Mouse (Mus musculus) liver, embryonic 15.5 days (tissue): Measurements from ENCODE around the gene Itgb4. TPM values are rescaled to one million over a fixed set of nuclear protein-coding genes. Genes with fewer than 3 reads are reported as not detected.
A peak's percentile ranks its signal among the peaks of the same experiment; 100 is the strongest.
"Not testable (repeated sequence)": the region's sequence is repeated elsewhere in the genome, so short reads cannot be mapped to it uniquely, and the experiment has no call there.

Experiments
- ATAC-seq: fragments of 200-750 bp; cut with Nextera tagmentation; 2 replicates; pipeline ENCODE4 v1.8.0; 2017; ENCODE audit warnings: moderate number of reproducible peaks, mild to moderate bottlenecking, moderate library complexity; ENCODE audit not compliant: insufficient read depth
- H3K27ac ChIP-seq: fragments of 300-500 bp; sonication (generic); replicated peaks from 2 replicates; pipeline ENCODE4 v1.5.1; 2015; ENCODE audit warnings: mild to moderate bottlenecking, inconsistent platforms
- H3K27me3 ChIP-seq: fragments of 300-500 bp; sonication (generic); 2 replicates; pipeline ENCODE4 v1.6.1; 2015; ENCODE audit warnings: mild to moderate bottlenecking, inconsistent platforms
- H3K36me3 ChIP-seq: fragments of 300-500 bp; sonication (generic); replicated peaks from 2 replicates; pipeline ENCODE4 v1.6.1; 2015; ENCODE audit warnings: moderate library complexity, mild to moderate bottlenecking, inconsistent platforms
- H3K4me1 ChIP-seq: fragments of 300-500 bp; sonication (generic); replicated peaks from 2 replicates; pipeline ENCODE4 v1.6.1; 2015; ENCODE audit warnings: inconsistent platforms
- H3K4me2 ChIP-seq: fragments of 300-500 bp; sonication (generic); 2 replicates; pipeline ENCODE4 v1.6.1; 2015; ENCODE audit warnings: moderate library complexity, mild to moderate bottlenecking, inconsistent platforms
- H3K4me3 ChIP-seq: fragments of 300-500 bp; sonication (generic); replicated peaks from 2 replicates; pipeline ENCODE4 v1.5.1; 2015; ENCODE audit warnings: mild to moderate bottlenecking, inconsistent platforms
- H3K9ac ChIP-seq: fragments of 300-500 bp; sonication (generic); 2 replicates; pipeline ENCODE4 v1.6.1; 2015; ENCODE audit warnings: moderate library complexity, mild to moderate bottlenecking, inconsistent platforms
- H3K9me3 ChIP-seq: fragments of 300-500 bp; sonication (generic); replicated peaks from 2 replicates; pipeline ENCODE4 v1.6.1; 2016; ENCODE audit warnings: inconsistent platforms
- WGBS: fragments of 180-500 bp; shearing (Covaris S2); methylation state at CpG from one replicate; pipeline ENCODE4 v1.1.7; 2015; ENCODE audit warnings: mixed read lengths; ENCODE audit not compliant: insufficient replicate concordance; 5-methylcytosine and 5-hydroxymethylcytosine counted together
- polyA plus RNA-seq: library from polyadenylated mRNA; unstranded; fragments of >200 nt; fragmentation: Nextera tagmentation; extraction: Ambion mirVana; gene quantifications from 2 replicates; pipeline ENCODE4 v1.2.1, GENCODE M21; 2015

Gene Itgb4
- polyA plus RNA-seq, 1 experiment from 2014 or later: 0.18 TPM

DNA sequence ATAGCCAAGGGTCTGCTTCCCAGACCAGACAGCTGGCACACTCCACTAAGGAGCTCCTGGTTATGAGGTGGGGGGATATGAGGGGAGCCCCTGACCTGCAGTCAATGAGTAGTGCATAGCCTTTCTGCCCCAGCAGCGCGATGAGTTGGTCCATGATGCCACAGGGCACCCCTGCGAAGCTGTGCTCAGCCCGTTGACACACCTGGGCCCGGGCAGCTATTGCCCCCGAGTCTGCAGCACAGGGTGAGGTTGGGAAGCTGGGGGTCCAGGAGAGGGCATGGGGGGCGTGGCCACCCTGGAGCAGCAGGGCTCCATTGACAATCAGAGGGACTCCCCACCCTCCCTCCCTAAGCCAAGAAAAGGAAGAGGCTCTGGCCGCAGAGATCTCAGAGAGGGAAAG lies 35.6 kb downstream of the Itgb4 start:
- Histone ChIP-seq H3K9me3 (no peaks in the 10 kb centered on the region), H3K4me3 (no peak overlapping the region), H3K36me3 (peaks cover 27% of the 10 kb centered on the region), H3K27ac (no peak overlapping the region), H3K4me2 (no peak overlapping the region), H3K4me1 (peaks cover 54% of the 10 kb centered on the region), H3K9ac (no peak overlapping the region), H3K27me3 (peaks cover 27% of the 10 kb centered on the region)
- 81% methylated on average over 8 of the region's 8 CpGs for WGBS
- no peak for ATAC-seq

DNA sequence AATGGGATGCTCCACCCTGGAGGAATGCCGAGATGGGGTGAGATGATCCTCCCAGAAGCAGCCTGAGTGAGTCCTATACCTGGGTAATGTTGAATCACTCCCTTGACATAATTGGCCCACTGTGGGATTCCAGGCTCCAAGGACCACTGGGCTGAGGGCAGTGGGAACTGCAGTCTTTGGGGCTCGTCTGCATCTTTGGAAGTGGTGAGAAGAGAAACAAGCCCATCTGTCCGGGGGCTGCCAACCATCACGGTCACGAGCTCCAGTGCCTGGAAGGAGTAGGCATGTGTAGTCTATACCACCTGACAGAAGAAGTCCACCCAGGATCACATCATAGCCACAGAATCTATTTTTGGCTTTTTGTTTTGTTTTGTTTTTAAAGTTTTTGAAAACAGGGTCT lies 36.4 kb downstream of the Itgb4 start:
- Histone ChIP-seq H3K27ac (0 out of 2 replicates have a peak overlapping the region, but pooled peaks have one; percentile 81), H3K4me2 (no peak overlapping the region; the same call in 1 of the 2 replicates), H3K4me3 (no peak overlapping the region), H3K9ac (no peak overlapping the region), H3K36me3 (peaks cover 27% of the 10 kb centered on the region), H3K9me3 (no peaks in the 10 kb centered on the region), H3K27me3 (peaks cover 29% of the 10 kb centered on the region), H3K4me1 (peaks cover 48% of the 10 kb centered on the region)
- WGBS: 78% methylated on average over 5 of the region's 5 CpGs
- no peak for ATAC-seq

DNA sequence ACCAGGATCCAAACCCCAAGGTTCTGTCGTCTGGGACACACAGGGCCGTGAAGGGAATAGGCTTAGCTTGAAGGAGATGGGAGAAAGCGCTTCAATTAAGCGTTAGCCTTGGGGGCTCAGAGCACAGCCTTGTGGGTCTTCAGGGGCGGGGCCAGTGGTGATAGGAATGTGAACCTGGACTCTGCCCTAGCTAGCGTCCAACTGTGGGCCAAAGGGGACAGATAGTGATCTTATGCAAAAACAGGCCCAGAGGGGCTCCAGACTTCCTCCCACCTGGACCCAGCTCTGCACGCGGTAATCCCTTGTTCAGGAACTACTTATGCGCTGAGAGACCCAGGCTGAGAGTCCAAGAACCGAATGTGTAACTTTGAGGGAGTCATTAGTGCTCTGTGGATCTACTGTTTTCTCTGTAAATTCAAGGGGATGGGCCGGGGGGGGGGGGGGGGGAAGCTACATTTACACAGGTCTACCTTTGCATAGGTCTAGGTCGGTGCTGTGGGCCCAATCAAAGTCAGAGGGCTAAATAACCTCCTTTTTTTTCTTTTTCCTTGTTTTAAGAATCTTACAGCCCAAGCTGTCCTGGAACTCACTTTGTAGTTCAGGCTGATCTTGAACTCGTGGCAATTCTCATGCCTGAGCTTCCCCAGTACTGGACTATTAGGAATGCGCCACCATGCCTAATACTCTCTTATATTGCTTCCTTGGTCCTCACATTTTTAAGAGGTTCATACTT lies 37.2 kb downstream of the Itgb4 start:
- WGBS: 22% methylated on average over 14 of the region's 14 CpGs
- ATAC-seq: 0 out of 2 replicates have a peak, but pooled peaks have one; percentile 11
- peaks cover 41% of the 10 kb centered on the region for H3K4me1 ChIP-seq

DNA sequence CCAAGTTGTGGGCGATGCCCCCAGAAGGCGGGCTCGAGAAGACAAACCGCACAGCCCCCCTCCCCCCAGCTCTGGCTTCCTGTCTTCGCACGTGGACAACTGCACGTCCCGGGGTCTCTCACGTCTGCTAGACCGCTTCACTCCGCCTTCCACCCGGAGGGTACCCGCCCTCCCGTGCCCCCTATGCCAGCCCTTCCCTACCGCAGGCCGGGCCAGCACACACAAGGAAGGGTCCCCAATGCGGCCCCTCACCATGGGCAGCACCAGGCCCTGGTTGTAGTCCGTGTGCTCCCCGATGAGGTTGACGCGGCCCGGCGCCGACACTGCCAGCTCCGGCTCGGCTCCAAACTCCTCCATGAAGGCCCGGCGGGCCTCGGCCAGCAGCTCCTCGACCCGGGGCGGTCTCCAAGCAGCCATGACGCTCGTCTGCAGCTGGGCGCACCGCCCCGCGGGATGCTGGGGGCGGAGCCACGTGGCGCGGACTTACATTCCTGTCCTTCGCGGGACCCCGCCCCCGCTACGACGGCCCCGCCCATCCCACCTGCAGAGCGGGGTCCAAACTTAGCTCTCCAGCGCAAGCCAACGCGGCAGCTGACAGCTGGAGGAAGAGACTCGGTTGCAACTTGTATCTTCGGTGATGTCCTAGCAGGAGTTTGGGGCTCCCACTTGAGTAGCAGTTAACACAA lies 37.9 kb downstream of the Itgb4 start, which contains the start of gene Galk1:
Gene Galk1, minus strand, starts transcription at position 458 of the 686 bp plus-strand sequence.
- peak; percentile 83 for ATAC-seq
- Histone ChIP-seq H3K9me3 (no peaks in the 10 kb centered on the region), H3K4me2 (peak within 1 kb of the TSS; percentile 91), H3K27ac (peak within 1 kb of the TSS; percentile 81), H3K27me3 (peaks cover 33% of the 10 kb centered on the region), H3K36me3 (peaks cover 27% of the 10 kb centered on the region), H3K9ac (peak within 1 kb of the TSS; percentile 73), H3K4me1 (peaks cover 40% of the 10 kb centered on the region), H3K4me3 (peak within 1 kb of the TSS; percentile 66)
- under 1% methylated on average over 55 of the region's 55 CpGs for WGBS

More for the DNA sequence above, 37.2 kb downstream of the Itgb4 start:
- peak overlapping the region; percentile 73 for H3K9ac ChIP-seq
- H3K27ac ChIP-seq: peak overlapping the region; percentile 81
- no peaks in the 10 kb centered on the region for H3K9me3 ChIP-seq
- peak overlapping the region; percentile 66 for H3K4me3 ChIP-seq
- H3K4me2 ChIP-seq: peak overlapping the region; percentile 91
- H3K36me3 ChIP-seq: peaks cover 27% of the 10 kb centered on the region
- H3K27me3 ChIP-seq: peaks cover 33% of the 10 kb centered on the region

DNA sequence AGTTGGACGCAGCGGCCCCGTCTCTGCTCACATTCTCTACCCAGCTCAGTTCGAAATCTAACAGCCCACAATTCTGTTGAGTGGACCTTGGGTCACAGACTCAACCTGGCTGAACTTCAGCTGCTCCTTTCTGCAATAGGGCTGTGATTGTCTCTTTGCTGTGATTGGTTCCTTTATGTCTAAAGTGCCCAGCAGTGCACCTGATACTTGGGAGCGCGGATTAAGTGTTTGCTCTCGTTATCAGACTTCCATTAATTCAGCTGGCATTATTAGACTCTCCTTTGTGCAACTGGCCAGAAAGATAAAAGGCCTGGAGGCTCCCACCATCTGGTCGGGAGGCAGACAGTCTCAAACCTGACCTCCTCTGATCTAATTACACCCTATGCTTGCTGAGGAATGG lies 40.3 kb downstream of the Itgb4 start:
- ATAC-seq: no peak
- peaks cover 8% of the 10 kb centered on the region; the same call in 1 of the 2 replicates for H3K36me3 ChIP-seq
- H3K27me3 ChIP-seq: peaks cover 33% of the 10 kb centered on the region
- no peak overlapping the region for H3K4me2 ChIP-seq
- 43% methylated on average over 8 of the region's 8 CpGs for WGBS
- H3K27ac ChIP-seq: no peak overlapping the region
- H3K9ac ChIP-seq: no peak overlapping the region
- no peak overlapping the region for H3K4me3 ChIP-seq
- H3K4me1 ChIP-seq: peaks cover 45% of the 10 kb centered on the region
- no peaks in the 10 kb centered on the region for H3K9me3 ChIP-seq

DNA sequence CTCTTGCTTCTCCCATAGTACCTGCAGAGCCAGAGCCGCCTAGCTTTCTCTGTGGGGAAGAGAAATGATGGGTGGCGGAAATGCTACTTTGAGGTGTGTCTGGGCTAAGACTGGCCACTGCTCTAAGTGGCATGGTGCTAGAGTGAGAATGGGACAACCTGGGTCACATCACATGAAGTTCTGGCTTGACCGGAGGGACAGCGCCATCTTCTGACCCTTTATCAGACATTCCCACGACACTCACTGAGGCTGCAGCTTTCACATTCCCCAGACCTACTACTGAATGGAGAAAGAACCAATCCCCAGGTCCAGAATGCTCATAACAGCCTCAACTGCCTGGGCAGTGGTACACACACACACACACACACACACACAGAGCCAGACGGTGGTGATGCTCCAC lies 43.6 kb downstream of the Itgb4 start:
- no peak overlapping the region for H3K4me3 ChIP-seq
- no peak overlapping the region for H3K27ac ChIP-seq
- 25% methylated on average over 6 of the region's 6 CpGs for WGBS
- peaks cover 21% of the 10 kb centered on the region for H3K36me3 ChIP-seq
- no peaks in the 10 kb centered on the region for H3K9me3 ChIP-seq
- H3K27me3 ChIP-seq: peaks cover 23% of the 10 kb centered on the region
- peaks cover 30% of the 10 kb centered on the region for H3K4me1 ChIP-seq
- H3K4me2 ChIP-seq: no peak overlapping the region
- ATAC-seq: no peak
- no peak overlapping the region for H3K9ac ChIP-seq

DNA sequence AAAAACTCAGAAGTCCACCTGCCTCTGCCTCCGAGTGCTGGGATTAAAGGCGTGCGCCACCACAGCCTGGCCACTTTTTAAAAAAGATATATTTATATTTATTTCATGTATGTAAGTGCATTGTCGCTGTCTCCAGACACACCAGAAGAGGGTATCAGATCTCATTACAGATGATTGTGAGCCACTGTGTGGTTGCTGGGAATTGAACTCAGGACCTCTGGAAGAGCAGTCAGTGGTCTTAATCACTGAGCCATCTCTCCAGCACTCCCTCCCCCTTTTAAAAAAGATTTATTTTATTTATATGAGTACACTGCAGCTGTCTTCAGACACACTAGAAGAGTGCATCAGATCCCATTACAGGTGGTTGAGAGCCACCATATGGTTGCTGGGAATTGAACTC lies 44.4 kb downstream of the Itgb4 start:
- peaks cover 26% of the 10 kb centered on the region for H3K4me1 ChIP-seq
- not testable (repeated sequence) for H3K27ac ChIP-seq, H3K9me3 ChIP-seq, ATAC-seq, H3K4me2 ChIP-seq, H3K4me3 ChIP-seq, H3K9ac ChIP-seq
- WGBS: 87% methylated on average over 4 of the region's 4 CpGs
- H3K27me3 ChIP-seq: peaks cover 18% of the 10 kb centered on the region
- H3K36me3 ChIP-seq: peaks cover 25% of the 10 kb centered on the region

DNA sequence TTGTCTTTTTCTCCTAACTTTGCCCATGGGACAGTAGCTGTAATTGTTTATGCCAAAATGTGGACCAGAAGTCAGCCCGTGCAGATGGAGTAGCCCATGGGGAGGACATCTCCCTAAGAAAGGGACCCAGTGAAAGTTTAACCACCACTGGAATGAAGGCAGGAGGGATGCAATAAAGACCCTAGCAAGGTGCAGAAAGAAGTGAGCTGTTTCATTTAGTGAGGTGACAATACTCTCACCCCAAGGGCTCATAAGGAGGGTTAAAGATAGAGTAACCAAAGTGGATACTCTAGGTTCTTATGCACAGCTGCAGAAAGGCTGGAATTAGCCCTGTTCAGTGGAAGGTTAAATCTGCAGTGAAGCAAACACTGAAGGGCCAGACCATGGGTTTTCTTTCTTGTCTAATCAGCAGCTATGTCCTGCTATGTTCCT lies 44.9 kb downstream of the Itgb4 start:
- H3K4me2 ChIP-seq: no peak overlapping the region
- no peaks in the 10 kb centered on the region for H3K9me3 ChIP-seq
- no peak for ATAC-seq
- H3K9ac ChIP-seq: no peak overlapping the region
- WGBS: 73% methylated on average over 1 of the region's 1 CpGs
- no peak overlapping the region for H3K4me3 ChIP-seq
- no peak overlapping the region for H3K27ac ChIP-seq
- peaks cover 25% of the 10 kb centered on the region for H3K36me3 ChIP-seq
- H3K4me1 ChIP-seq: peaks cover 26% of the 10 kb centered on the region
- H3K27me3 ChIP-seq: peaks cover 14% of the 10 kb centered on the region

DNA sequence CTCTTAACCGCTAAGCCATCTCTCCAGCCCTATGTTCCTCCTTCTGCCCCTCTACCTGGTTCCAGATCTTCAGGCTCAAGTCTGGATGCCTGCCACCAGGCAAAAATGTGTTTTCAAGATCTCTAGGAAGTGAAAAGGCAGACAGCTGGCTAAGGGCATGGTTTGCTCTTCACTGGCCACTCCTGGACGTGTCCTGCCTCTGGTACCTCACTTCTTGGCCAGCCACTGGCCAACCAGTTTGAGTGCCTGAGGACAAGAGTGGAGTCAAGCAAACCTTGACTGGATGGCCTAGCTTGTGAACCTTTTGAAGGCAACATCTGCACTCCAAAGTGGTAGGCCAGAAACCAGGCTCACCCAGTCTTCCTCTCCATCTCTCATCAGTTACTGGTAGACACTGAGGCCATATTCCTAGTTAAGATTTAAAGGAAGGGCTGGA lies 45.5 kb downstream of the Itgb4 start:
- ATAC-seq: no peak
- 0 out of 2 replicates have a peak overlapping the region, but pooled peaks have one; percentile 2 for H3K27ac ChIP-seq
- 90% methylated on average over 2 of the region's 2 CpGs for WGBS

DNA sequence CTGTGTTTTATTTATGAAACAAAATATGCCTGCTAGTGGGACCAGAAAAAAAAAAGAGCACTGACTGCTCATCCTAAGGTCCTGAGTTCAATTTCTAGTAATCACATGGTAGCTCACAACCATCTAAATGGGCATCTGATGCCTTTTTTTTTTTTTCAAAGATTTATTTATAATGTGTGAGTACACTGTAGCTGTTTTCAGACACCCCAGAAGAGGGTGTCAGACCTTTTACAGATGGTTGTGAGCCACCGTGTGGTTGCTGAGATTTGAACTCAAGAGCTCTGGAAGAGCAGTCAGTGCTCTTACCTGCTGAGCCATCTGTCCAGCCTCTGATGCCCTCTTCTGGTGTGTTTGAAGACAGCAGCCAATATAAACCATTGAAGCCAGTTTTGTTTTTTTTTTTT lies 46.0 kb downstream of the Itgb4 start:
- peaks cover 25% of the 10 kb centered on the region for H3K36me3 ChIP-seq
- ATAC-seq: no peak
- peaks cover 4% of the 10 kb centered on the region; the same call in 1 of the 2 replicates for H3K27me3 ChIP-seq
- WGBS: 27% methylated on average over 1 of the region's 1 CpGs
- H3K4me3 ChIP-seq: no peak overlapping the region
- 0 out of 2 replicates have a peak overlapping the region, but pooled peaks have one; percentile 2 for H3K27ac ChIP-seq
- H3K4me1 ChIP-seq: peaks cover 18% of the 10 kb centered on the region
- no peak overlapping the region for H3K4me2 ChIP-seq
- no peak overlapping the region for H3K9ac ChIP-seq
- H3K9me3 ChIP-seq: no peaks in the 10 kb centered on the region

More for the DNA sequence above, 45.5 kb downstream of the Itgb4 start:
- Histone ChIP-seq H3K36me3 (peaks cover 25% of the 10 kb centered on the region), H3K9me3 (no peaks in the 10 kb centered on the region), H3K27me3 (peaks cover 8% of the 10 kb centered on the region; the same call in 1 of the 2 replicates), H3K4me2 (no peak overlapping the region), H3K4me3 (no peak overlapping the region), H3K9ac (no peak overlapping the region), H3K4me1 (peaks cover 22% of the 10 kb centered on the region)
